Mouse (Mus musculus) splenic B cell, adult 2 months (primary cell): ENCODE measurements at regions not wholly inside any gene's neighbourhood (a gene's known extent, or its start where the extent isn't known, plus 50 kb on each side); places are given as distances from the start of the nearest gene placed in this dataset.

Experiments
- DNase-seq: peaks from one replicate; pipeline ENCODE4 v3.0.0-alpha.2; 2011; ENCODE audit warnings: low read depth, low spot score
- H3K27me3 ChIP-seq: 2 replicates; pipeline ENCODE4 v1.6.1; 2012; ENCODE audit warnings: mild to moderate bottlenecking, low read length, moderate library complexity, mixed read lengths; ENCODE audit not compliant: control insufficient read depth, poor library complexity, insufficient read depth, severe bottlenecking
- H3K36me3 ChIP-seq: 2 replicates; pipeline ENCODE4 v1.6.1; 2012; ENCODE audit warnings: mild to moderate bottlenecking, low read length, moderate library complexity, mixed read lengths; ENCODE audit not compliant: control insufficient read depth, poor library complexity, insufficient read depth, severe bottlenecking

GRCm38 (mm10) chr2:166272190-166272543 lies 116.7 kb upstream of the Sulf2 start:
- Histone ChIP-seq H3K27me3 (no peaks in the 10 kb centered on the region), H3K36me3 (no peaks in the 10 kb centered on the region)
- no peak for DNase-seq

GRCm38 (mm10) chr2:166271373-166272189 lies 116.1 kb upstream of the Sulf2 start:
- no peak for DNase-seq
- Histone ChIP-seq H3K36me3 (no peaks in the 10 kb centered on the region), H3K27me3 (no peaks in the 10 kb centered on the region)

- DNase-seq = no peak
- Histone ChIP-seq H3K36me3 (no peaks in the 10 kb centered on the region), H3K27me3 (no peaks in the 10 kb centered on the region)
Observed at GRCm38 (mm10) chr2:166270007-166270406, 114.5 kb upstream of the Sulf2 start.

- no peaks in the 10 kb centered on the region for H3K36me3 ChIP-seq
Observed at GRCm38 (mm10) chr2:166266915-166267314, 111.5 kb upstream of the Sulf2 start.

GRCm38 (mm10) chr2:166266507-166266906 lies 111.0 kb upstream of the Sulf2 start:
- DNase-seq = no peak
- Histone ChIP-seq H3K27me3 (no peaks in the 10 kb centered on the region), H3K36me3 (no peaks in the 10 kb centered on the region)

More at GRCm38 (mm10) chr2:166266915-166267314, 111.5 kb upstream of the Sulf2 start:
- H3K27me3 ChIP-seq = no peaks in the 10 kb centered on the region
- DNase-seq = no peak

GRCm38 (mm10) chr2:166264756-166265155 lies 109.3 kb upstream of the Sulf2 start:
- Histone ChIP-seq H3K36me3 (no peaks in the 10 kb centered on the region), H3K27me3 (no peaks in the 10 kb centered on the region)
- DNase-seq = no peak

GRCm38 (mm10) chr2:166261799-166262198 lies 106.3 kb upstream of the Sulf2 start:
- H3K36me3 ChIP-seq = no peaks in the 10 kb centered on the region
- peak; percentile 23 for DNase-seq
- H3K27me3 ChIP-seq = no peaks in the 10 kb centered on the region

- H3K36me3 ChIP-seq = no peaks in the 10 kb centered on the region
- no peaks in the 10 kb centered on the region for H3K27me3 ChIP-seq
Observed at GRCm38 (mm10) chr2:166261065-166261464, 105.6 kb upstream of the Sulf2 start.

GRCm38 (mm10) chr2:166258771-166259180 lies 103.3 kb upstream of the Sulf2 start:
- no peak for DNase-seq
- H3K27me3 ChIP-seq = no peaks in the 10 kb centered on the region
- no peaks in the 10 kb centered on the region for H3K36me3 ChIP-seq

More at GRCm38 (mm10) chr2:166261065-166261464, 105.6 kb upstream of the Sulf2 start:
- no peak for DNase-seq

- Histone ChIP-seq H3K27me3 (no peaks in the 10 kb centered on the region), H3K36me3 (no peaks in the 10 kb centered on the region)
- DNase-seq = no peak
Observed at GRCm38 (mm10) chr2:166257666-166258065, 102.2 kb upstream of the Sulf2 start.

- DNase-seq = no peak
- no peaks in the 10 kb centered on the region for H3K36me3 ChIP-seq
- no peaks in the 10 kb centered on the region for H3K27me3 ChIP-seq
Observed at GRCm38 (mm10) chr2:166256193-166256592, 100.7 kb upstream of the Sulf2 start.

GRCm38 (mm10) chr2:166254581-166254980 lies 99.1 kb upstream of the Sulf2 start:
- no peak for DNase-seq
- Histone ChIP-seq H3K27me3 (no peaks in the 10 kb centered on the region), H3K36me3 (no peaks in the 10 kb centered on the region)

- Histone ChIP-seq H3K36me3 (no peaks in the 10 kb centered on the region), H3K27me3 (no peaks in the 10 kb centered on the region)
- no peak for DNase-seq
Observed at GRCm38 (mm10) chr2:166252107-166252506, 96.6 kb upstream of the Sulf2 start.

- Histone ChIP-seq H3K27me3 (no peaks in the 10 kb centered on the region), H3K36me3 (no peaks in the 10 kb centered on the region)
- no peak for DNase-seq
Observed at GRCm38 (mm10) chr2:166251421-166251820, 96.0 kb upstream of the Sulf2 start.

- no peaks in the 10 kb centered on the region for H3K27me3 ChIP-seq
- DNase-seq = no peak
- no peaks in the 10 kb centered on the region for H3K36me3 ChIP-seq
Observed at GRCm38 (mm10) chr2:166250571-166250970, 95.1 kb upstream of the Sulf2 start.
